Mouse (Mus musculus) R1 (cell line): ENCODE data around the gene 1700021F05Rik.
A peak's percentile ranks its signal among the peaks of the same experiment; 100 is the strongest.
"Not testable (repeated sequence)": the region's sequence is repeated elsewhere in the genome, so short reads cannot be mapped to it uniquely, and the experiment has no call there.

Experiments used
- DNase-seq: peaks from one replicate; pipeline ENCODE4 v3.0.0-alpha.2; 2018; ENCODE audit warnings: low read depth, low spot score

Gene 1700021F05Rik

GRCm38 (mm10) chr10:43539746-43540310, 966 bp downstream of the 1700021F05Rik start:
- no peak for DNase-seq

GRCm38 (mm10) chr10:43538831-43539230, 2.0 kb downstream of the 1700021F05Rik start:
- DNase-seq, result no peak

- DNase-seq, result no peak
These were observed 3.1 kb downstream of the 1700021F05Rik start for GRCm38 (mm10) chr10:43537652-43538051.

GRCm38 (mm10) chr10:43534382-43534781, 6.4 kb downstream of the 1700021F05Rik start:
- DNase-seq, result no peak

GRCm38 (mm10) chr10:43527283-43528269, 13.2 kb downstream of the 1700021F05Rik start:
- DNase-seq, result peak; percentile 69

- DNase-seq, result not testable (repeated sequence)
These were observed 16.9 kb downstream of the 1700021F05Rik start, which contains the start of gene Gm9803 for GRCm38 (mm10) chr10:43523931-43524330. Gm9803 (plus strand) TSS chr10:43524084.

- no peak for DNase-seq
These were observed 20.8 kb downstream of the 1700021F05Rik start for GRCm38 (mm10) chr10:43519977-43520376.

GRCm38 (mm10) chr10:43518368-43518767, 22.4 kb downstream of the 1700021F05Rik start:
- no peak for DNase-seq

- no peak for DNase-seq
These were observed 23.0 kb downstream of the 1700021F05Rik start for GRCm38 (mm10) chr10:43517836-43518235.

- no peak for DNase-seq
These were observed 23.7 kb downstream of the 1700021F05Rik start for GRCm38 (mm10) chr10:43516992-43517660.

GRCm38 (mm10) chr10:43512976-43513375, 27.8 kb downstream of the 1700021F05Rik start:
- DNase-seq, result no peak

- DNase-seq, result no peak
These were observed 31.6 kb downstream of the 1700021F05Rik start for GRCm38 (mm10) chr10:43509228-43509627.

- peak; percentile 46 for DNase-seq
These were observed 33.7 kb downstream of the 1700021F05Rik start for GRCm38 (mm10) chr10:43507051-43507450.

- DNase-seq, result no peak
These were observed 36.5 kb downstream of the 1700021F05Rik start for GRCm38 (mm10) chr10:43504291-43504690.

GRCm38 (mm10) chr10:43502599-43502998, 38.2 kb downstream of the 1700021F05Rik start:
- no peak for DNase-seq

- no peak for DNase-seq
These were observed 49.9 kb downstream of the 1700021F05Rik start for GRCm38 (mm10) chr10:43490846-43491245.

GRCm38 (mm10) chr10:43490034-43490433, 50.8 kb downstream of the 1700021F05Rik start:
- no peak for DNase-seq

- DNase-seq, result peak; percentile 88
These were observed 51.2 kb downstream of the 1700021F05Rik start for GRCm38 (mm10) chr10:43489550-43489949.

GRCm38 (mm10) chr10:43489139-43489538, 51.7 kb downstream of the 1700021F05Rik start:
- DNase-seq, result peak; percentile 51

- no peak for DNase-seq
These were observed 52.5 kb downstream of the 1700021F05Rik start for GRCm38 (mm10) chr10:43488258-43488657.

GRCm38 (mm10) chr10:43487441-43488010, 53.3 kb downstream of the 1700021F05Rik start:
- no peak for DNase-seq
